Mouse (Mus musculus) stomach, embryonic 14.5 days (tissue): ENCODE results near the gene Nckipsd. TPM values are rescaled to one million over a fixed set of nuclear protein-coding genes. Genes with fewer than 3 reads are reported as not detected.
A peak's percentile ranks its signal among the peaks of the same experiment; 100 is the strongest.

Experiments
- ATAC-seq: fragments of 200-750 bp; cut with Nextera tagmentation; 2 replicates; pipeline ENCODE4 v1.8.0; 2017; ENCODE audit warnings: low read depth, moderate TSS enrichment; ENCODE audit not compliant: insufficient number of reproducible peaks, insufficient read depth, low FRiP score
- H3K27ac ChIP-seq: fragments of 300-500 bp; sonication (generic); 2 replicates; pipeline ENCODE4 v1.5.1; 2014; ENCODE audit warnings: mild to moderate bottlenecking, low read length, moderate library complexity, mixed read lengths
- H3K27me3 ChIP-seq: fragments of 300-500 bp; sonication (generic); 2 replicates; pipeline ENCODE4 v1.6.1; 2014; ENCODE audit warnings: low read length, control low read depth, mixed read lengths; ENCODE audit not compliant: control insufficient read depth, insufficient read depth
- H3K36me3 ChIP-seq: fragments of 300-500 bp; sonication (generic); 2 replicates; pipeline ENCODE4 v1.6.1; 2014; ENCODE audit warnings: mild to moderate bottlenecking, control low read depth, low read length, moderate library complexity, mixed read lengths; ENCODE audit not compliant: control insufficient read depth, insufficient read depth
- H3K4me1 ChIP-seq: fragments of 300-500 bp; sonication (generic); 2 replicates; pipeline ENCODE4 v1.6.1; 2014; ENCODE audit warnings: low read length, control low read depth, mixed read lengths; ENCODE audit not compliant: control insufficient read depth, insufficient read depth
- H3K4me2 ChIP-seq: fragments of 300-500 bp; sonication (generic); replicated peaks from 2 replicates; pipeline ENCODE4 v1.6.1; 2014; ENCODE audit warnings: low read depth, low read length, control low read depth
- H3K4me3 ChIP-seq: fragments of 300-500 bp; sonication (generic); 2 replicates; pipeline ENCODE4 v1.5.1; 2014; ENCODE audit warnings: low read depth, low read length, control low read depth
- H3K9ac ChIP-seq: fragments of 300-500 bp; sonication (generic); replicated peaks from 2 replicates; pipeline ENCODE4 v1.6.1; 2014; ENCODE audit warnings: low read depth, mild to moderate bottlenecking, control low read depth, low read length, moderate library complexity, mixed read lengths
- H3K9me3 ChIP-seq: fragments of 300-500 bp; sonication (generic); 2 replicates; pipeline ENCODE4 v1.6.1; 2016; ENCODE audit warnings: low read depth, low read length, control low read depth; ENCODE audit not compliant: control insufficient read depth
- WGBS: fragments of 180-500 bp; shearing (Covaris S2); extraction: QIAGEN DNeasy Blood & Tissue Kit; methylation state at CpG from one replicate; pipeline ENCODE4 v1.1.7; 2014; 5-methylcytosine and 5-hydroxymethylcytosine counted together
- polyA plus RNA-seq: library from polyadenylated mRNA; unstranded; fragments of >200 nt; fragmentation: Nextera tagmentation; extraction: Ambion mirVana; gene quantifications from 2 replicates; pipeline ENCODE4 v1.2.1, GENCODE M21; 2014

The Nckipsd gene
- polyA plus RNA-seq, 1 experiment from 2014 or later: 15.3 TPM

GRCm38 (mm10) chr9:108832390-108833108, 24.4 kb downstream of the Nckipsd start:
- peaks cover 25% of the 10 kb centered on the region for H3K27me3 ChIP-seq
- H3K4me2 ChIP-seq: peak overlapping the region; percentile 87
- WGBS: 5% methylated on average over 46 of the region's 46 CpGs
- ATAC-seq: peak; percentile 98
- H3K27ac ChIP-seq: no peak overlapping the region
- no peak overlapping the region for H3K9ac ChIP-seq
- no peaks in the 10 kb centered on the region for H3K9me3 ChIP-seq
- no peaks in the 10 kb centered on the region for H3K36me3 ChIP-seq
- peaks cover 9% of the 10 kb centered on the region; the same call in 1 of the 2 replicates for H3K4me1 ChIP-seq
- H3K4me3 ChIP-seq: peak overlapping the region; percentile 33

- H3K27me3 ChIP-seq: no peaks in the 10 kb centered on the region
- H3K9me3 ChIP-seq: no peaks in the 10 kb centered on the region
- H3K4me3 ChIP-seq: no peak overlapping the region
- 14% methylated on average over 14 of the region's 14 CpGs for WGBS
- H3K27ac ChIP-seq: no peak overlapping the region
- no peaks in the 10 kb centered on the region for H3K4me1 ChIP-seq
- H3K36me3 ChIP-seq: no peaks in the 10 kb centered on the region
- H3K9ac ChIP-seq: no peak overlapping the region
- peak; percentile 31; the same call in 1 of the 2 replicates for ATAC-seq
- H3K4me2 ChIP-seq: peak overlapping the region; percentile 22; the same call in 1 of the 2 replicates
These were observed 34.8 kb downstream of the Nckipsd start for GRCm38 (mm10) chr9:108842989-108843388.

DNA sequence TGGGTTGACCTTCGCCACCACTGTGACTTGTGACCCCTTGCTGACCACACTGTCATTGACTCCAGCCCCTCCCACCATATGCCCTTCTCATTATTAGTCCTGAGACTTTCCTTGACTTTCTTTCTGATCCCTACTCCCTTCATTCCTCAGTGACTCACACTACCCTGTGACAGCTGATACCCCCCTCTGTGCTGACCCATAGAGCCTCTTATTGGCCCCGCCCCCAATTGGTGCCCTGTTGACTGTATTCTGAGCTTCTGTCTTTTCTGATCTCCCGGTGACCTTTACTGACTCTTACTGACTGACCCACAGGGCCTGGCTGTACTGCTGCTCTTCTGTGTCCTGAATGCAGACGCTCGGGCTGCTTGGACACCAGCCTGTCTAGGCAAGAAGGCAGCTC, 37.2 kb downstream of the Nckipsd start:
- Histone ChIP-seq H3K27ac (no peak overlapping the region), H3K36me3 (no peaks in the 10 kb centered on the region), H3K4me2 (no peak overlapping the region), H3K27me3 (no peaks in the 10 kb centered on the region), H3K4me1 (no peaks in the 10 kb centered on the region), H3K9me3 (no peaks in the 10 kb centered on the region), H3K9ac (no peak overlapping the region), H3K4me3 (no peak overlapping the region)
- no peak for ATAC-seq
- WGBS: 72% methylated on average over 5 of the region's 5 CpGs

DNA sequence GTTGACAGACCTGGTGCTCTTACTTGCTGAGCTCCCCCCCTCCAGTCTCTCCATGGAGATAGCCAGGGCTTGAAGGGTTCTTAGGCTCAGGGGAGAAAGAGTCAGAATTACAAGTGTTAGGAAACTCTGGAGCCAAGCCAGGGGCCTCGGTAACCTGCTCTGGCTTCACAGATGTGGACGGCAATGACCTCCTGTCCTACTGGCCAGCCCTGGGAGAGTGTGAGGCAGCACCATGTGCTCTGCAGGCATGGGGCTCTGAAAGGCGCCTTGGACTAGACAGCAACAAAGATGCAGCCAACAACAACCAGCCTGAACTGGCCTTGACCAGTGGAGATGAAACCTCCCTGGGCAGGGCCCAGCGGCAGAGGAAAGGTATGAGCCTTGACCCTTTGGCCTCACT, 39.2 kb downstream of the Nckipsd start:
- ATAC-seq: no peak
- H3K4me2 ChIP-seq: no peak overlapping the region
- H3K27me3 ChIP-seq: no peaks in the 10 kb centered on the region
- no peak overlapping the region for H3K27ac ChIP-seq
- H3K9ac ChIP-seq: no peak overlapping the region
- no peak overlapping the region for H3K4me3 ChIP-seq
- WGBS: 81% methylated on average over 4 of the region's 4 CpGs
- H3K36me3 ChIP-seq: no peaks in the 10 kb centered on the region
- no peaks in the 10 kb centered on the region for H3K4me1 ChIP-seq
- H3K9me3 ChIP-seq: no peaks in the 10 kb centered on the region

GRCm38 (mm10) chr9:108848419-108848818, 40.3 kb downstream of the Nckipsd start:
- peaks cover 9% of the 10 kb centered on the region; the same call in 1 of the 2 replicates for H3K4me1 ChIP-seq
- WGBS: 56% methylated on average over 17 of the region's 17 CpGs
- H3K9me3 ChIP-seq: no peaks in the 10 kb centered on the region
- no peaks in the 10 kb centered on the region for H3K27me3 ChIP-seq
- H3K9ac ChIP-seq: no peak overlapping the region
- H3K36me3 ChIP-seq: no peaks in the 10 kb centered on the region
- no peak overlapping the region for H3K4me2 ChIP-seq
- H3K27ac ChIP-seq: no peak overlapping the region
- no peak for ATAC-seq
- H3K4me3 ChIP-seq: no peak overlapping the region

- Histone ChIP-seq H3K4me3 (peak within 1 kb of the TSS; percentile 78), H3K36me3 (0 out of 2 replicates have a peak, but pooled peaks cover 3% of the 10 kb centered on the region), H3K4me1 (peaks cover 17% of the 10 kb centered on the region; the same call in 1 of the 2 replicates), H3K9ac (peak within 1 kb of the TSS; percentile 63), H3K27ac (peak within 1 kb of the TSS; percentile 78), H3K27me3 (no peaks in the 10 kb centered on the region), H3K4me2 (peak within 1 kb of the TSS; percentile 58), H3K9me3 (no peaks in the 10 kb centered on the region)
- 82% methylated on average over 3 of the region's 3 CpGs for WGBS
- no peak for ATAC-seq
These were observed 44.8 kb downstream of the Nckipsd start, which contains the start of gene Slc26a6 for GRCm38 (mm10) chr9:108852976-108853375. Slc26a6 (plus strand) TSS chr9:108853283.

GRCm38 (mm10) chr9:108853635-108854240, 45.6 kb downstream of the Nckipsd start:
- H3K9me3 ChIP-seq: no peaks in the 10 kb centered on the region
- peak overlapping the region; percentile 63 for H3K9ac ChIP-seq
- peak overlapping the region; percentile 78 for H3K4me3 ChIP-seq
- peak overlapping the region; percentile 58 for H3K4me2 ChIP-seq
- WGBS: 4% methylated on average over 25 of the region's 25 CpGs
- peak overlapping the region; percentile 78 for H3K27ac ChIP-seq
- peaks cover 5% of the 10 kb centered on the region; the same call in 1 of the 2 replicates for H3K36me3 ChIP-seq
- H3K4me1 ChIP-seq: peaks cover 17% of the 10 kb centered on the region; the same call in 1 of the 2 replicates
- H3K27me3 ChIP-seq: no peaks in the 10 kb centered on the region
- ATAC-seq: peak; percentile 93

DNA sequence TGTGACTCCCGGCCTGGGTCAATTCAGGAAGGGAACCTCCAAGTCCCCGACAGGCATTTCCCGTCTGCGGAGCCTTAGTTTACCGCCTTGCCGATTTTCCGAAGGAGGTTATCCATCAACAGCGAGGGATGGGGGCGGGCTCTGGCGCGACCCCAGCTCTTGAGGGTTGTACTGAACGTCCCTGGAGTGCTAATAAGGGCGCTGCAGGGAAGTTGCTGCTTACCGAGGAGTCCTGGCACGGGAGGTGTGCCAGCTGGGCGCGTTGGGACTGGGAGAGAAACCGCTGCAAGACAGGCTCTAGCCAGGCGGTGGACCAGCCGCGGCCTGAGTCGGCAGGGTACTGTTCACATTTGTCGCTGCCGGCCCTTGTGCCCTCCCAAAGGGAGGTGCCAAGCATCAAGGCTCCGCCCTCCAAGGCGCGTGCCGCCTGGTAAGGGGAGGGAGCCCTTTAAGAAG, 46.1 kb downstream of the Nckipsd start:
- peak; percentile 80 for ATAC-seq
- peak overlapping the region; percentile 78 for H3K27ac ChIP-seq
- H3K4me3 ChIP-seq: peak overlapping the region; percentile 78
- peak overlapping the region; percentile 63 for H3K9ac ChIP-seq
- peaks cover 5% of the 10 kb centered on the region; the same call in 1 of the 2 replicates for H3K36me3 ChIP-seq
- H3K4me1 ChIP-seq: peaks cover 17% of the 10 kb centered on the region; the same call in 1 of the 2 replicates
- 0% methylated on average over 28 of the region's 28 CpGs for WGBS
- no peaks in the 10 kb centered on the region for H3K27me3 ChIP-seq
- H3K4me2 ChIP-seq: peak overlapping the region; percentile 58
- no peaks in the 10 kb centered on the region for H3K9me3 ChIP-seq
